ENCODE assay signal across 15 mouse cellular contexts in genomic region chr5:112419535-112419934, GRCm38 (mm10). TPM values are rescaled to one million over a fixed set of nuclear protein-coding genes. Genes with fewer than 3 reads are reported as not detected.
DNase-seq lines count a peak whose midpoint lies in the region; ATAC-seq and TF ChIP-seq lines count a peak whose summit lies in the region.
"Had no signal": no experiment of that assay in that cellular context is flagged by ENCODE, and none has a peak within 500 bp of the region (broad histone marks: within the 10 kb centered on the region; RNA-seq: fewer than 3 reads in every experiment).

No protein-coding gene starts in this region.

- no peak overlapping the region for H3K27ac ChIP-seq in hindbrain, embryonic 10.5 days
- no peak overlapping the region for H3K27ac ChIP-seq in hindbrain, embryonic 16.5 days (ENCODE audit: low read depth, low read length)
- no peak overlapping the region for H3K27ac ChIP-seq in forebrain, postnatal 0 days (ENCODE audit: low read depth, low read length)
- no peak overlapping the region for H3K27ac ChIP-seq in midbrain, postnatal 0 days (ENCODE audit: low read depth, low read length)
- H3K27ac ChIP-seq: intestine, embryonic 15.5 days; limb, embryonic 15.5 days had no signal

- H3K9me3 ChIP-seq in hindbrain, embryonic 10.5 days = no peaks in the 10 kb centered on the region
- H3K9me3 ChIP-seq in hindbrain, embryonic 16.5 days (ENCODE audit: control insufficient read depth, low read length) = no peaks in the 10 kb centered on the region
- no peaks in the 10 kb centered on the region for H3K9me3 ChIP-seq in forebrain, postnatal 0 days (ENCODE audit: low read length)
- no peaks in the 10 kb centered on the region for H3K9me3 ChIP-seq in midbrain, postnatal 0 days (ENCODE audit: low read length)
- H3K9me3 ChIP-seq: intestine, embryonic 15.5 days; limb, embryonic 15.5 days had no signal

- peaks cover 29% of the 10 kb centered on the region for H3K4me1 ChIP-seq in hindbrain, embryonic 10.5 days (replicated peaks)
- peaks cover 9% of the 10 kb centered on the region for H3K4me1 ChIP-seq in hindbrain, embryonic 16.5 days (ENCODE audit: control insufficient read depth, insufficient read depth, low read depth, low read length)
- H3K4me1 ChIP-seq in forebrain, postnatal 0 days (ENCODE audit: insufficient read depth) = no peaks in the 10 kb centered on the region
- H3K4me1 ChIP-seq in midbrain, postnatal 0 days (ENCODE audit: insufficient read depth, low read length) = peaks cover 11% of the 10 kb centered on the region; the same call in 1 of the 2 replicates
- H3K4me1 ChIP-seq: intestine, embryonic 15.5 days; limb, embryonic 15.5 days had no signal

- H3K36me3 ChIP-seq in hindbrain, embryonic 10.5 days = no peaks in the 10 kb centered on the region
- H3K36me3 ChIP-seq in hindbrain, embryonic 16.5 days (ENCODE audit: control insufficient read depth, insufficient read depth, low read length) = peaks cover 11% of the 10 kb centered on the region; the same call in 1 of the 2 replicates
- H3K36me3 ChIP-seq in forebrain, postnatal 0 days (ENCODE audit: insufficient read depth) = peaks cover 17% of the 10 kb centered on the region
- H3K36me3 ChIP-seq in midbrain, postnatal 0 days (ENCODE audit: insufficient read depth, low read length) = peaks cover 27% of the 10 kb centered on the region
- H3K36me3 ChIP-seq: intestine, embryonic 15.5 days; limb, embryonic 15.5 days had no signal

- DNase-seq in hindbrain, embryonic 10.5 days (ENCODE audit: low spot score) = peak; percentile 44
- peak; percentile 36 for DNase-seq in brain, adult 2 months (ENCODE audit: low read depth, low spot score)
- peak; percentile 52 for DNase-seq in forebrain, postnatal 0 days
- peak; percentile 50 for DNase-seq in midbrain, postnatal 0 days (ENCODE audit: low spot score)
- DNase-seq in frontal cortex, postnatal 14 days (ENCODE audit: low spot score in 2 of 2) = no peak
- no peak for DNase-seq in adrenal gland, adult 18-20 months (ENCODE audit: low spot score in 2 of 2)
- no peak for DNase-seq in adrenal gland, adult (ENCODE audit: inconsistent age in 2 of 2, low spot score in 1 of 2)
- DNase-seq: cerebellum, adult 9-11 months had no signal

- H3K27me3 ChIP-seq in hindbrain, embryonic 10.5 days (ENCODE audit: insufficient read depth, poor library complexity, severe bottlenecking) = peaks cover 27% of the 10 kb centered on the region
- no peaks in the 10 kb centered on the region for H3K27me3 ChIP-seq in hindbrain, embryonic 16.5 days (replicated peaks; ENCODE audit: control insufficient read depth, insufficient read depth, low read length)
- no peaks in the 10 kb centered on the region for H3K27me3 ChIP-seq in forebrain, postnatal 0 days (ENCODE audit: insufficient read depth, low read length)
- H3K27me3 ChIP-seq in midbrain, postnatal 0 days (ENCODE audit: insufficient read depth, low read length) = no peaks in the 10 kb centered on the region
- H3K27me3 ChIP-seq: intestine, embryonic 15.5 days had no signal

- TF ChIP-seq CTCF in forebrain, postnatal 0 days (IDR thresholded peaks at IDR 0.05; ENCODE audit: low read depth) = no peak
- no peak for TF ChIP-seq CTCF in midbrain, postnatal 0 days (IDR thresholded peaks at IDR 0.05)

- H3K4me3 ChIP-seq in hindbrain, embryonic 10.5 days = peak overlapping the region; percentile 24
- H3K4me3 ChIP-seq in hindbrain, embryonic 16.5 days (ENCODE audit: low read length) = no peak overlapping the region
- H3K4me3 ChIP-seq in forebrain, postnatal 0 days (ENCODE audit: low read depth, low read length) = no peak overlapping the region
- no peak overlapping the region for H3K4me3 ChIP-seq in midbrain, postnatal 0 days (ENCODE audit: low read depth, low read length)
- H3K4me3 ChIP-seq: intestine, embryonic 15.5 days; limb, embryonic 15.5 days had no signal

- H3K4me2 ChIP-seq in hindbrain, embryonic 16.5 days (ENCODE audit: low read length) = no peak overlapping the region
- no peak overlapping the region for H3K4me2 ChIP-seq in forebrain, postnatal 0 days (ENCODE audit: low read depth)
- H3K4me2 ChIP-seq in midbrain, postnatal 0 days (ENCODE audit: low read depth, low read length, poor library complexity, severe bottlenecking) = no peak overlapping the region
- H3K4me2 ChIP-seq: heart, embryonic 11.5 days; intestine, embryonic 15.5 days; limb, embryonic 15.5 days had no signal

- H3K9ac ChIP-seq in hindbrain, embryonic 16.5 days (ENCODE audit: low read depth, low read length) = no peak overlapping the region
- no peak overlapping the region for H3K9ac ChIP-seq in forebrain, postnatal 0 days
- no peak overlapping the region for H3K9ac ChIP-seq in midbrain, postnatal 0 days (replicated peaks; ENCODE audit: low read length, poor library complexity, severe bottlenecking)
- H3K9ac ChIP-seq: intestine, embryonic 15.5 days; limb, embryonic 15.5 days had no signal

- WGBS in hindbrain, embryonic 10.5 days = 29% methylated on average over 12 of the region's 12 CpGs
- WGBS in hindbrain, embryonic 16.5 days = 32% methylated on average over 12 of the region's 12 CpGs
- 42% methylated on average over 12 of the region's 12 CpGs for WGBS in forebrain, postnatal 0 days
- 33% methylated on average over 12 of the region's 12 CpGs for WGBS in midbrain, postnatal 0 days

- no peak for ATAC-seq in hindbrain, embryonic 16.5 days
- peak; percentile 76 for ATAC-seq in forebrain, postnatal 0 days
- no peak for ATAC-seq in midbrain, postnatal 0 days (ENCODE audit: low FRiP score)
- ATAC-seq: intestine, embryonic 15.5 days had no signal

RNA-seq across cellular contexts. Expression of gene Asphd2, which starts 24.9 kb away (rescaled TPM):
- 19.3 and 24.8 TPM in 2 replicates for polyA plus RNA-seq in hindbrain, embryonic 10.5 days (2016; fragmentation: Nextera tagmentation; extraction: Ambion mirVana)
- 29.5 and 37.0 TPM in 2 replicates for polyA plus RNA-seq in hindbrain, embryonic 16.5 days (2015; fragmentation: Nextera tagmentation; extraction: Ambion mirVana)
- 132 and 138 TPM in 2 replicates for total RNA-seq in forebrain, postnatal 0 days (2014; rRNA removed)
- polyA plus RNA-seq in forebrain, postnatal 0 days (2015; fragmentation: Nextera tagmentation; extraction: Ambion mirVana) = 128 and 132 TPM in 2 replicates
- total RNA-seq in midbrain, postnatal 0 days (2014; rRNA removed) = 167 and 192 TPM in 2 replicates
- 153 and 162 TPM in 2 replicates for polyA plus RNA-seq in midbrain, postnatal 0 days (2015; fragmentation: Nextera tagmentation; extraction: Ambion mirVana)
- total RNA-seq in adrenal gland, adult 18-20 months (2021) = 1 to 10 TPM; 3.4 to 4.3 TPM

RNA-seq across cellular contexts. Expression of gene Gm6588, which starts 29.7 kb away (rescaled TPM):
- polyA plus RNA-seq in hindbrain, embryonic 10.5 days (2016; fragmentation: Nextera tagmentation; extraction: Ambion mirVana) = 0.14 TPM in 1 of 2 replicates, not detected in the other
- polyA plus RNA-seq in hindbrain, embryonic 16.5 days (2015; fragmentation: Nextera tagmentation; extraction: Ambion mirVana) = 0.62 and 0.68 TPM in 2 replicates
- not detected in 2 replicates for total RNA-seq in forebrain, postnatal 0 days (2014; rRNA removed)
- polyA plus RNA-seq in forebrain, postnatal 0 days (2015; fragmentation: Nextera tagmentation; extraction: Ambion mirVana) = 0.11 TPM in 1 of 2 replicates, not detected in the other
- not detected in 2 replicates for total RNA-seq in midbrain, postnatal 0 days (2014; rRNA removed)
- polyA plus RNA-seq in midbrain, postnatal 0 days (2015; fragmentation: Nextera tagmentation; extraction: Ambion mirVana) = 0.29 and 0.39 TPM in 2 replicates
- total RNA-seq in adrenal gland, adult 18-20 months (2021) = not detected
- total RNA-seq: adrenal gland, postnatal 4 days; layer of hippocampus, adult 8-10 months had no signal
- polyA plus RNA-seq: heart, embryonic 11.5 days; intestine, embryonic 15.5 days; small intestine, adult 2 months had no signal

Comparison
In these comparisons a context has a peak if more than half of its experiments do, and no peak if none do; other contexts are left out.
1. DNase-seq: peak in hindbrain, embryonic 10.5 days (single experiment), brain, adult 2 months (single experiment), forebrain, postnatal 0 days (single experiment) and midbrain, postnatal 0 days (single experiment); none in frontal cortex, postnatal 14 days (0 of 2), adrenal gland, adult 18-20 months (0 of 2) and adrenal gland, adult (0 of 2).